Comparison of ENCODE assay signal across 15 mouse cellular contexts in genomic region chr6:146159641-146160040, GRCm38 (mm10).
DNase-seq lines count a peak whose midpoint lies in the region; TF ChIP-seq lines count a peak whose summit lies in the region.
"Had no signal": no experiment of that assay in that cellular context is flagged by ENCODE, and none has a peak within 500 bp of the region (broad histone marks: within the 10 kb centered on the region; RNA-seq: fewer than 3 reads in every experiment).

No protein-coding gene starts in this region.

- TF ChIP-seq POLR2A in cerebellum, adult 2 months (IDR thresholded peaks at IDR 0.05; ENCODE audit: borderline replicate concordance, insufficient read depth, low read length) = no peak

- no peaks in the 10 kb centered on the region for H3K27me3 ChIP-seq in cerebellum, adult 2 months (ENCODE audit: control insufficient read depth, insufficient read depth, low read length)
- no peaks in the 10 kb centered on the region for H3K27me3 ChIP-seq in heart, embryonic 10.5 days (ENCODE audit: insufficient read depth, poor library complexity, severe bottlenecking)
- H3K27me3 ChIP-seq: heart, embryonic 15.5 days; hindbrain, embryonic 13.5 days; intestine, embryonic 15.5 days; limb, embryonic 15.5 days; midbrain, embryonic 12.5 days had no signal

- no peak for TF ChIP-seq CTCF in cerebellum, adult 2 months (IDR thresholded peaks at IDR 0.05; ENCODE audit: borderline replicate concordance, insufficient read depth, low read depth, low read length)

- no peak overlapping the region for H3K4me3 ChIP-seq in cerebellum, adult 2 months (replicated peaks; ENCODE audit: insufficient read depth, low read depth, low read length)
- H3K4me3 ChIP-seq in heart, embryonic 10.5 days = no peak overlapping the region
- H3K4me3 ChIP-seq: heart, embryonic 15.5 days; hindbrain, embryonic 13.5 days; intestine, embryonic 15.5 days; limb, embryonic 15.5 days; midbrain, embryonic 12.5 days had no signal

- H3K9me3 ChIP-seq in heart, embryonic 10.5 days = no peaks in the 10 kb centered on the region
- H3K9me3 ChIP-seq: heart, embryonic 15.5 days; hindbrain, embryonic 13.5 days; intestine, embryonic 15.5 days; limb, embryonic 15.5 days; midbrain, embryonic 12.5 days had no signal

- 0 out of 2 replicates have a peak, but pooled peaks cover 2% of the 10 kb centered on the region for H3K36me3 ChIP-seq in heart, embryonic 10.5 days
- H3K36me3 ChIP-seq: hindbrain, embryonic 13.5 days; intestine, embryonic 15.5 days; limb, embryonic 15.5 days; midbrain, embryonic 12.5 days had no signal

- no peak overlapping the region for H3K27ac ChIP-seq in cerebellum, adult 2 months (ENCODE audit: insufficient read depth, low read length)
- no peak overlapping the region for H3K27ac ChIP-seq in heart, embryonic 10.5 days
- H3K27ac ChIP-seq: heart, embryonic 15.5 days; hindbrain, embryonic 13.5 days; intestine, embryonic 15.5 days; limb, embryonic 15.5 days; midbrain, embryonic 12.5 days had no signal

- DNase-seq in cerebellum, adult 2 months = peak; percentile 33 to 34
- DNase-seq in cerebellum, adult 11 months = no peak
- DNase-seq in heart, postnatal 14 days = peak; percentile 28 to 32
- no peak for DNase-seq in heart, embryonic 10.5 days (ENCODE audit: low spot score)
- DNase-seq in right cerebral cortex, postnatal 14 days = peak; percentile 23
- DNase-seq in right cerebral cortex, postnatal 36 days (ENCODE audit: low spot score in 2 of 2) = no peak
- no peak for DNase-seq in thymus, postnatal 0 days (ENCODE audit: low spot score)
- DNase-seq: B cell, adult 2 months; forebrain, postnatal 0 days; lung, postnatal 36 days had no signal

- WGBS in cerebellum, adult 2 months = 55% methylated on average over 4 of the region's 4 CpGs
- 65% methylated on average over 4 of the region's 4 CpGs for WGBS in heart, embryonic 10.5 days

- H3K4me1 ChIP-seq in cerebellum, adult 2 months (ENCODE audit: control insufficient read depth, insufficient read depth, low read length) = peaks cover 11% of the 10 kb centered on the region
- H3K4me1 ChIP-seq in heart, embryonic 10.5 days = peaks cover 9% of the 10 kb centered on the region; the same call in 1 of the 2 replicates
- H3K4me1 ChIP-seq: intestine, embryonic 15.5 days; limb, embryonic 15.5 days; midbrain, embryonic 12.5 days had no signal

- intact Hi-C loops in heart, postnatal 14 days (cut with DNase I) = loop anchor here (5.0 kb wide), 1 partner anchor 297 kb away; no protein-coding TSS in a partner anchor

Comparison
In these comparisons a context has a peak if more than half of its experiments do, and no peak if none do; other contexts are left out.
1. DNase-seq: peak in cerebellum, adult 2 months (2 of 2), heart, postnatal 14 days (2 of 2) and right cerebral cortex, postnatal 14 days (single experiment); none in cerebellum, adult 11 months (single experiment), heart, embryonic 10.5 days (single experiment), right cerebral cortex, postnatal 36 days (0 of 2) and thymus, postnatal 0 days (single experiment).